Mouse (Mus musculus) limb, embryonic 14.5 days (tissue): Measurements from ENCODE around the gene Slc4a1. TPM values are rescaled to one million over a fixed set of nuclear protein-coding genes. Genes with fewer than 3 reads are reported as not detected.

Experiments used
- ATAC-seq: fragments of 200-750 bp; cut with Nextera tagmentation; 2 replicates; pipeline ENCODE4 v1.8.0; 2017; ENCODE audit warnings: low read depth, moderate number of reproducible peaks, moderate TSS enrichment; ENCODE audit not compliant: low FRiP score
- DNase-seq: peaks from one replicate; pipeline ENCODE4 v3.0.0-alpha.2; 2015; ENCODE audit warnings: low spot score
- H3K27ac ChIP-seq: fragments of 300-500 bp; sonication (generic); replicated peaks from 2 replicates; pipeline ENCODE4 v1.5.1; 2014; ENCODE audit warnings: low read depth, mild to moderate bottlenecking, low read length, moderate library complexity, mixed read lengths
- H3K27me3 ChIP-seq: fragments of 300-500 bp; sonication (generic); 2 replicates; pipeline ENCODE4 v1.6.1; 2014; ENCODE audit warnings: low read length, mixed read lengths; ENCODE audit not compliant: control insufficient read depth, insufficient read depth
- H3K36me3 ChIP-seq: fragments of 300-500 bp; sonication (generic); 2 replicates; pipeline ENCODE4 v1.6.1; 2014; ENCODE audit warnings: mild to moderate bottlenecking, low read length, moderate library complexity, mixed read lengths; ENCODE audit not compliant: control insufficient read depth, insufficient read depth
- H3K4me1 ChIP-seq: fragments of 300-500 bp; sonication (generic); 2 replicates; pipeline ENCODE4 v1.6.1; 2014; ENCODE audit warnings: antibody characterized with exemption, low read length, mixed read lengths; ENCODE audit not compliant: control insufficient read depth, insufficient read depth
- H3K4me2 ChIP-seq: fragments of 300-500 bp; sonication (generic); replicated peaks from 2 replicates; pipeline ENCODE4 v1.6.1; 2014; ENCODE audit warnings: low read depth, mild to moderate bottlenecking, low read length, moderate library complexity; ENCODE audit not compliant: severe bottlenecking
- H3K4me3 ChIP-seq: fragments of 300-500 bp; sonication (generic); replicated peaks from 2 replicates; pipeline ENCODE4 v1.5.1; 2014; ENCODE audit warnings: low read length
- H3K9ac ChIP-seq: fragments of 300-500 bp; sonication (generic); 2 replicates; pipeline ENCODE4 v1.6.1; 2014; ENCODE audit warnings: mild to moderate bottlenecking, low read depth, low read length, moderate library complexity; ENCODE audit not compliant: severe bottlenecking
- H3K9me3 ChIP-seq: fragments of 300-500 bp; sonication (generic); 2 replicates; pipeline ENCODE4 v1.6.1; 2016; ENCODE audit warnings: low read length; ENCODE audit not compliant: control insufficient read depth
- POLR2A ChIP-seq: fragments of 200-500 bp; IDR thresholded peaks from 2 replicates; pipeline ENCODE4 v1.8.0; 2012; ENCODE audit warnings: inconsistent platforms, mild to moderate bottlenecking, moderate library complexity, borderline replicate concordance; ENCODE audit not compliant: insufficient read depth, insufficient read length; ENCODE audit errors: extremely low read depth
- WGBS: fragments of 180-500 bp; shearing (Covaris S2); extraction: QIAGEN DNeasy Blood & Tissue Kit; methylation state at CpG from one replicate; pipeline ENCODE4 v1.1.7; 2014; 5-methylcytosine and 5-hydroxymethylcytosine counted together
- polyA plus RNA-seq, 2 experiments: library from polyadenylated mRNA; depleted of rRNA in 1 of 2; stranded (reverse) in 1 of 2; unstranded in 1 of 2; fragments of >200 nt; fragmentation: Nextera tagmentation in 1 of 2; extraction: Ambion mirVana in 1 of 2; gene quantifications; 2 replicates each; pipeline versions ENCODE4 v1.2.1 to v1.2.3; 2012 to 2014

The Slc4a1 gene
- polyA plus RNA-seq, 2 experiments: 3.5 to 6.6 TPM

DNA sequence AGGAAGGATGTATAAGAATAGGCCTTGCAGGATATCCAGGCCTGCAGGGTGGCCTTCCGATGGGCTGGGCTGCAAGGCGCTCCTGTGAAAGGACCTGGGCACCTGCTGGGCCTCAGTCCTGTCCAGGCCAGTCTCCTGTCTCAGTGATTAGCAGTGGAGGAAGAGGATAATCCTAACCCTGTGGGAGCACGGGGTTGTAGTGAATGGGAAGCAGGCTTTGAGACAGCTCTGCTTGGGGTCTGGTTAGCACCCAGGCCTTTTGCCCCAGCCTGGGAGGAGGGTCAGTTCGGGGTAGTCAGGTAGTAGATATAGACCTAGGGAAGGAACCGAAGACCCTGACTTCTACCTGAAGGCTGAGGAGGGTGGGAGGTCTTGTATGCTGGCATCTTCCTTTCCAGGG is 18.3 kb downstream of the Slc4a1 start:
- DNase-seq (no peak), ATAC-seq (no peak)
- Histone ChIP-seq H3K4me3 (no peak overlapping the region), H3K4me2 (no peak overlapping the region), H3K9ac (no peak overlapping the region), H3K27me3 (no peaks in the 10 kb centered on the region), H3K36me3 (no peaks in the 10 kb centered on the region), H3K4me1 (no peaks in the 10 kb centered on the region), H3K27ac (no peak overlapping the region), H3K9me3 (no peaks in the 10 kb centered on the region)
- TF ChIP-seq POLR2A: no peak
- WGBS: 78% methylated on average over 5 of the region's 5 CpGs

GRCm38 (mm10) chr11:102346926-102347325 is 19.1 kb downstream of the Slc4a1 start:
- DNase-seq (no peak), ATAC-seq (no peak)
- Histone ChIP-seq H3K36me3 (no peaks in the 10 kb centered on the region), H3K9me3 (no peaks in the 10 kb centered on the region), H3K4me2 (no peak overlapping the region), H3K4me1 (no peaks in the 10 kb centered on the region), H3K27me3 (no peaks in the 10 kb centered on the region), H3K4me3 (no peak overlapping the region), H3K9ac (no peak overlapping the region), H3K27ac (no peak overlapping the region)
- WGBS: 56% methylated on average over 5 of the region's 5 CpGs
- no peak for TF ChIP-seq POLR2A

DNA sequence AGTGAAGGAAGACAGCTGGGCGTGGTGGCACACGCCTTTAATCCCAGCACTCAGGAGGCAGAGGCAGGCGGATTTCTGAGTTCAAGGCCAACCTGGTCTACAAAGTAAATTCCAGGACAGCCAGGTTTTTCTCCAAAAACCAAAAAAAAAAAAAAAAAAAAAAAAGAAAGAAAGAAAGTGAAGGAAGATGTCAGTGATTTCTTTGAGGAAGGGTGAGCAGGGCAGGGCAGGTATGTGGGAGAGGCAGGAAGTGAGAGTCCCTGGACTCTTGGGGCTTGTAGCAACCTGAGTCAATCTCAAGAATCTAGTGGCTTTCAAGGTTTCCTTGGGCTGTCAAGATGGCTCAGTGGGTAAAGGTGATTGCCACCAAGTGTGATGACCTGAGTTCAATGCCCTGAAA is 21.5 kb downstream of the Slc4a1 start:
- H3K27me3 ChIP-seq: no peaks in the 10 kb centered on the region
- TF ChIP-seq POLR2A: no peak
- no peak for DNase-seq
- no peak overlapping the region for H3K4me3 ChIP-seq
- no peak overlapping the region for H3K27ac ChIP-seq
- WGBS: 88% methylated on average over 3 of the region's 3 CpGs
- no peak overlapping the region for H3K9ac ChIP-seq
- H3K36me3 ChIP-seq: no peaks in the 10 kb centered on the region
- H3K9me3 ChIP-seq: no peaks in the 10 kb centered on the region
- no peak for ATAC-seq
- no peak overlapping the region for H3K4me2 ChIP-seq
- no peaks in the 10 kb centered on the region for H3K4me1 ChIP-seq

DNA sequence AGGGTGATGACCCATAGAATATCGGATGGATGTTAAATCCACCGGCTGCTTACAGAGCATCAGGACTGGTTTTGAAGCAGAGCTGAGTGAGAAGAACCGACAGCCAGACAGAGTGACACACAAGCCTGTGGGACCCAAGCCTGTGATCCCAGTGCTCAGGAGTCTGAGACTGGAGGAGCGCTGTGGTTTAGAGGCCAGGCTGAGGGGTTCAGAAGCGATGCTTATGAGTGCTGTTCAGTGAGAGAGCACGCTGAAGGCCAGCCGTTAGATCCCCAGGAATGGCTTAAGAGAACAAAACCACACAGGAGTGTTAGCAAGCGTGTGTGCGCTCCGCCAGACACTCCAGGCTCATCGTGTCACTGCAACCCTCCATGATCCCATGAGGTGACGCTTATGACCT is 23.3 kb downstream of the Slc4a1 start:
- no peak overlapping the region for H3K4me3 ChIP-seq
- H3K9me3 ChIP-seq: no peaks in the 10 kb centered on the region
- no peak overlapping the region for H3K4me2 ChIP-seq
- no peaks in the 10 kb centered on the region for H3K27me3 ChIP-seq
- 68% methylated on average over 12 of the region's 12 CpGs for WGBS
- TF ChIP-seq POLR2A: no peak
- no peak for ATAC-seq
- no peaks in the 10 kb centered on the region for H3K36me3 ChIP-seq
- no peak for DNase-seq
- no peak overlapping the region for H3K9ac ChIP-seq
- H3K4me1 ChIP-seq: no peaks in the 10 kb centered on the region
- no peak overlapping the region for H3K27ac ChIP-seq

DNA sequence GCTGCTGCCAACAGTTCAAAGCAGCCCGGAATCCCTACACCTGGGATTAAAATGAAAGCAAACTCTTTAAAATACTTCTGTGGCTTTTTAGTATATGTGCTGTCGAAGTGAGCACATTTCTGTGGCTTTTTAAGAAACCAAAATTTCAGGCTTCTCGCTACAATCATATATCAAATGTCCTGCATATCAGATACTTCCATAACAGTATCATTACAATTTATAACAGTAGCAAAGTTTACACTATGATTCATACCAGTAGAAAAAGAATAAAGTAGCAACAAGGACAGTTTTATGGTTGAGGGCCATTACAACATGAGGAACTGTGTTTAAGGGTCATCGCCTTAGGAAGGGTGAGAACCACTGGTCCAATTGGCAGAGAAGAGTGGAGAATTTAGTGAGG is 24.9 kb downstream of the Slc4a1 start:
- H3K9me3 ChIP-seq: no peaks in the 10 kb centered on the region
- no peak overlapping the region for H3K27ac ChIP-seq
- WGBS: 81% methylated on average over 4 of the region's 4 CpGs
- H3K4me2 ChIP-seq: no peak overlapping the region
- DNase-seq (no peak), ATAC-seq (no peak)
- H3K4me3 ChIP-seq: no peak overlapping the region
- no peak for TF ChIP-seq POLR2A
- H3K9ac ChIP-seq: no peak overlapping the region
- no peaks in the 10 kb centered on the region for H3K36me3 ChIP-seq
- no peaks in the 10 kb centered on the region for H3K4me1 ChIP-seq
- H3K27me3 ChIP-seq: no peaks in the 10 kb centered on the region

GRCm38 (mm10) chr11:102339624-102340023 is 26.4 kb downstream of the Slc4a1 start:
- Histone ChIP-seq H3K27me3 (no peaks in the 10 kb centered on the region), H3K4me3 (no peak overlapping the region), H3K4me2 (no peak overlapping the region), H3K27ac (no peak overlapping the region), H3K36me3 (no peaks in the 10 kb centered on the region), H3K4me1 (no peaks in the 10 kb centered on the region), H3K9ac (no peak overlapping the region), H3K9me3 (no peaks in the 10 kb centered on the region)
- DNase-seq (no peak), ATAC-seq (no peak)
- no peak for TF ChIP-seq POLR2A
- 66% methylated on average over 4 of the region's 4 CpGs for WGBS
